34 mouse cellular contexts compared by ENCODE assay signal in genomic region chr2:145164086-145164485, GRCm38 (mm10).
"Had no signal": no experiment of that assay in that cellular context is flagged by ENCODE, and none has a peak within 500 bp of the region (broad histone marks: within the 10 kb centered on the region; RNA-seq: fewer than 3 reads in every experiment).

No protein-coding gene starts in this region.

- ATAC-seq: hindbrain, embryonic 16.5 days; hindbrain, postnatal 0 days; inflammation-experienced regulatory T-cells, adult 6 months; intestine, embryonic 15.5 days; intestine, embryonic 16.5 days; intestine, postnatal 0 days had no signal

- H3K27me3 ChIP-seq: heart, embryonic 12.5 days; heart, embryonic 15.5 days; hindbrain, embryonic 13.5 days; hindbrain, embryonic 15.5 days; intestine, embryonic 15.5 days had no signal

- H3K36me3 ChIP-seq: heart, embryonic 10.5 days; heart, embryonic 12.5 days; heart, embryonic 13.5 days; heart, embryonic 15.5 days; hindbrain, embryonic 10.5 days; hindbrain, embryonic 12.5 days; hindbrain, embryonic 13.5 days; hindbrain, embryonic 15.5 days; intestine, embryonic 15.5 days; kidney, embryonic 15.5 days had no signal

- H3K9ac ChIP-seq: heart, embryonic 12.5 days; heart, embryonic 13.5 days; heart, embryonic 15.5 days; hindbrain, embryonic 12.5 days; hindbrain, embryonic 13.5 days; hindbrain, embryonic 14.5 days; hindbrain, embryonic 15.5 days; intestine, embryonic 15.5 days; kidney, embryonic 15.5 days had no signal

- H3K4me2 ChIP-seq: heart, embryonic 11.5 days; heart, embryonic 12.5 days; heart, embryonic 13.5 days; heart, embryonic 15.5 days; hindbrain, embryonic 12.5 days; hindbrain, embryonic 13.5 days; hindbrain, embryonic 14.5 days; hindbrain, embryonic 15.5 days; intestine, embryonic 15.5 days; kidney, embryonic 15.5 days had no signal

- H3K27ac ChIP-seq: heart, embryonic 10.5 days; heart, embryonic 13.5 days; heart, embryonic 15.5 days; hindbrain, embryonic 10.5 days; hindbrain, embryonic 12.5 days; hindbrain, embryonic 13.5 days; hindbrain, embryonic 14.5 days; hindbrain, embryonic 15.5 days; hindbrain, postnatal 0 days; intestine, embryonic 15.5 days; kidney, embryonic 15.5 days; kidney, postnatal 0 days; layer of hippocampus, adult 2 months had no signal

- H3K4me3 ChIP-seq: heart, embryonic 10.5 days; heart, embryonic 12.5 days; heart, embryonic 13.5 days; heart, embryonic 15.5 days; hindbrain, embryonic 10.5 days; hindbrain, embryonic 12.5 days; hindbrain, embryonic 13.5 days; hindbrain, embryonic 15.5 days; intestine, embryonic 15.5 days; kidney, embryonic 15.5 days; layer of hippocampus, adult 2 months had no signal

- H3K9me3 ChIP-seq: heart, embryonic 10.5 days; heart, embryonic 12.5 days; heart, embryonic 13.5 days; heart, embryonic 15.5 days; hindbrain, embryonic 10.5 days; hindbrain, embryonic 12.5 days; hindbrain, embryonic 13.5 days; hindbrain, embryonic 15.5 days; intestine, embryonic 15.5 days; kidney, embryonic 15.5 days had no signal

- DNase-seq: heart, postnatal 14 days; heart, postnatal 36 days; heart, postnatal 4 days; kidney, adult 11 months; kidney, adult 18-20 months; kidney, adult 2 months; kidney, adult 8-10 months; kidney, adult 9 months; kidney, postnatal 10 days; kidney, postnatal 14 days; kidney, postnatal 25 days; kidney, postnatal 36 days; kidney, postnatal 4 days; layer of hippocampus, adult 9-11 months; layer of hippocampus, postnatal 36 days had no signal
